Mouse (Mus musculus): ENCODE data around the gene Tmigd3.

- TF ChIP-seq CTCF (IDR thresholded peaks at IDR 0.05; ENCODE audit: extremely low read depth, insufficient read depth, low read length), result no peak
- no peak for TF ChIP-seq POLR2A (IDR thresholded peaks at IDR 0.05; ENCODE audit: extremely low read depth, insufficient read depth, low read length)
Observed at GRCm38 (mm10) chr3:105913839-105914681, 43.4 kb downstream of the Tmigd3 start.
